Mouse (Mus musculus) ovary, adult 10 weeks (tissue): Measurements from ENCODE around the gene Tceal9. TPM values are rescaled to one million over a fixed set of nuclear protein-coding genes. Genes with fewer than 3 reads are reported as not detected.

Experiments used
- polyA plus RNA-seq: library from polyadenylated mRNA; stranded (reverse); fragments of 350-450 nt; fragmentation: Illumina TruSeq; extraction: RNeasy Lipid Tissue Mini Kit (QIAGEN cat#74804); gene quantifications from one replicate; pipeline ENCODE4 v1.2.3, GENCODE M21; 2014

The Tceal9 gene
- polyA plus RNA-seq: 3,793 TPM

DNA sequence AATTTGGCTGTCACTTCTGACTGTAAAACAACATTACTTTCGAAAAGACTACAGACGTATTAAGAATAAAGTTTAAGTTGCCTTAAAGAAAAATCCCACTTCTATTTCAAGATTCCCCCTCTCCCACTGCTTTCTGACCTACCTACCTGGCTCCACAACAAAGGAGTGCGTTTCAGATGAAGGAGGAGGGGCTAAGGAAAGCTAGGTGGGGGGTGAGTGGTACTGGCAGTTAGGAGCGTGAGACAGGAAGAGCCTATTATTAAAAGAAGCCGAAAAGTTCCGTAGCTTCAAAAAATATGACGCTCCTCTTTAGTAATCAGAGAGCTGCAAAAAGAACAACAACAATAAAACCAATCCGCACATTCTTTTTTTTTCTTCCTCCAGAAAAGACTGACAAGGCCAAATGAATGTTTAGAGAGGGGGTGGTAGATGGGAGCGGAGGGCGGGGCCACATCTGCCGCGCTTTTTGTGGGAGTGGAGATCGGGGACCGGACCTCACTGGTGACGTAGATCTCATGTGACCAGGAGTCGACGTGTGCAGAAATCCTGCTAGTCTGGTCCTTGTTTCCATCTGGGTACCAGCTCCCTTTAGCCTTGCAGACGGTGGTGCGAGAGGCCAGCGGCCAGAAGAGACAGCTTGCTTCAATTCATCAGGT, at the start of gene Tceal9:
Gene Tceal9, plus strand, starts transcription at position 506 of the 656 bp plus-strand sequence.

DNA sequence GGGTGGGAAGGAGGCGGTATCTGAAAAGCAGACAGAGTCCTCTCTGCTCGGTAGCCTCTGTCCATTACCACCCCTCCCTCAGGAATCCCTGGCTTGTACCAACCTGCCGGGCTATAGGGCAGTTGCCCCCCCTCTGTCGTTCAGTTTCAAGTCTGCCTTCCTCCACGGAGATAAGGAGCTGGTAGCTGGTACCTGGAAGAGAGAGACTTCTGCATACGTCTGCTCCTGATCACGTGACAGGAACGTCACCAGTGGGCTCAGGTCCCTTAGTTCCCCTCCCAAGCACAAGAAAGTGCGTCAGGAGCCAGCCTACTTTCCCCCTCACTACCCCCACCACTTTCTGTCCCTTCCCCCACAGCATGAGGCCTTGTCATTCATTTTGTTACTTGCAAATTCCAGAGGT, 41.2 kb upstream of the Tceal9 start, which contains the start of gene Tceal5:
Gene Tceal5, minus strand, starts transcription at position 213 of the 403 bp plus-strand sequence.

DNA sequence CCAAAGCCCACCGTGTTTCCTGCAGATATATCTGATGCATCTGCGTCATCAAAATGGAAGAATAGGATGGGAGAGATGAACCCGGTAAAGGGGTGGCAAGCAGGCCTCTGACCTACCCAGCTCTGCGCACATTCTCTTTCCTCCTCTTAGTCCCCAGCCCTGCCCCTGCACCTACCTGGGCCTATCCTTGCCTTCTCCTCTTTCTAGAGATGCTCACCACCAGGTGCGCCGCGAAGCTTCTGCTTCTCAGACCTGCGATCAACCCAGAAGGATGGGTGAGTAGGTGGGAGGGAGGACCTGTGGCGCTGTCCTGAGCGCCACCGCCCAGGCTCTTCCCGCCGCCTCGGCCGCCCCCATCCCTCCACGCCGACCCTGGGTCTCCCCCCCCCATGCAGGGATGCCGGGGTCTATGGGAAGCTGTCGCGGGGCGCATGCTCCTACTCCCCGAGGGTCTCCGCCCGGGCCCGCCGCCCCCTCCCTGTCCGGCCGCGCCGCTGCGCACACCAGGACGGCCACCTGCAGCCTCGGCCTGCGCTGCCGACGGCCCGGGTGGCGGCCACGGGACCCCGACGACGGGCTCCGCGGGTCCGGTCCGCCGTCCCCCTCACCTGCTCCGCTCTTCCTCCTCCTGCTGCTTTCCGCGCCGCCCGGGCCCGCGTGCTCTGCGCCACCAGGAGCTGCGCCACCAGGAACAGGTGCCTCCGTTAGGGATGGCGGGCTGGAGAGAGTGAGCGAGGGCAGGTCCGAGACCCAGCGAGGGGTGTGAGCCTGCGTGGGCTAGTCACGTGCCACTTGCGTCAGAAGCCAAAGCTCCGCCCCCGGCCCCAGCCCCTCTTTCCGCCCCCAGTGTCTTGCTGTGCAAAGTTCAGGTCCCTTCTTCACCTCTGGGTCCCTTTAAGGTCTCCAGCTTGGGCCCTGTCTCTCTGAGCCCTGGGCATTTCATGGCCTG, 29.9 kb upstream of the Tceal9 start, which contains the start of the genes Tceal7 and Bex1:
Gene Tceal7, plus strand, starts transcription at position 51 of the 949 bp plus-strand sequence.
Gene Bex1, minus strand, starts transcription at position 785 of the 949 bp plus-strand sequence.

DNA sequence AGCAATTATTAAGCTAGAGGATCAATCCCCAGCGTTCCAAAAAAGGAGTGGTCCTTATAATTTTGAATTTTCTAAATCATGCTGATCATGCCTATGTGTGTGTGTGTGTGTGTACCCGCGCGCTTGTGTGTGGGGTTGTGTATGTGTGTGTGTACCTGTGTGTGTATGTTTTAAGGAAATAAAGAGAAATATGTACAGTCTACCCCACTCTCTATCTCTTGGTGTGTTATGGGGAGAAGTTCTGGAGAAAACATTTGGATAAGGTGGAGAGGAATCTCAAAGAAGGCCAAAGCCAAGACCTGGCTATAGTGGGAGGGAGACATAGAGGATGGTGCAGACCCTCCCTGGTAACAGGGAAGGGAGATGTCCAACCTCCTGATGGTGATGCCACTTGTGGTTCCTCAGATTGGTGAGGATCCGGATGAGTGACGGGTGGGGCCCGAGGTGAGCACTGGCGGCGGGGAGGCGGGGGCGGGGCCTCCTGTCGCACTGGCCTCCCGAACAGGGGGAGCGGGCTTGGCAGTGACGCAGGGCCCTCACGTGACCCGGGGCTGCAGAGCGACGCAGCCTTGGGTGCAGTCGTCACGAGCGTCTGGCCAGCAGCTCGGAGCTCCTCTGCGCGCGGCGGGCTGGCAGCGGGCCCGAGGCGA, 25.0 kb downstream of the Tceal9 start, which contains the start of gene Bex3:
Gene Bex3, plus strand, starts transcription at position 511 of the 650 bp plus-strand sequence.

Other genes with a start within 250 kb of the Tceal9 start
- 21.4 TPM for gene Arxes1, start 211.7 kb upstream of the Tceal9 start, polyA plus RNA-seq
- gene Bex2, start 176.8 kb upstream of the Tceal9 start, polyA plus RNA-seq: 5.5 TPM
- gene Nxf3, start 159.8 kb upstream of the Tceal9 start, polyA plus RNA-seq: 1.4 TPM
- gene Bex4, start 106.1 kb upstream of the Tceal9 start, polyA plus RNA-seq: 419 TPM
- gene Tceal8, start 72.7 kb upstream of the Tceal9 start, polyA plus RNA-seq: 404 TPM
- gene Tceal5, start 41.2 kb upstream of the Tceal9 start, polyA plus RNA-seq: 3.9 TPM
- gene Tceal7, start 30.3 kb upstream of the Tceal9 start, polyA plus RNA-seq: 0.86 TPM
- 21.6 TPM for gene Bex1, start 29.6 kb upstream of the Tceal9 start, polyA plus RNA-seq
- gene Bex3, start 25.2 kb downstream of the Tceal9 start, polyA plus RNA-seq: 67.7 TPM